Mouse (Mus musculus) lung, embryonic 14.5 days (tissue): ENCODE results near the gene Rab6b. TPM values are rescaled to one million over a fixed set of nuclear protein-coding genes. Genes with fewer than 3 reads are reported as not detected.

Source experiments
- ATAC-seq: fragments of 200-750 bp; cut with Nextera tagmentation; 2 replicates; pipeline ENCODE4 v1.8.0; 2017; ENCODE audit warnings: mild to moderate bottlenecking, moderate TSS enrichment, moderate library complexity; ENCODE audit not compliant: insufficient read depth
- DNase-seq: peaks from one replicate; pipeline ENCODE4 v3.0.0-alpha.2; 2015
- H3K27ac ChIP-seq: fragments of 300-500 bp; sonication (generic); 2 replicates; pipeline ENCODE4 v1.5.1; 2014; ENCODE audit warnings: low read depth, mild to moderate bottlenecking, moderate library complexity
- H3K27me3 ChIP-seq: fragments of 300-500 bp; sonication (generic); 2 replicates; pipeline ENCODE4 v1.6.1; 2014; ENCODE audit warnings: low read length, control low read depth; ENCODE audit not compliant: insufficient read depth
- H3K36me3 ChIP-seq: fragments of 300-500 bp; sonication (generic); 2 replicates; pipeline ENCODE4 v1.6.1; 2014; ENCODE audit warnings: control low read depth; ENCODE audit not compliant: insufficient read depth
- H3K4me1 ChIP-seq: fragments of 300-500 bp; sonication (generic); 2 replicates; pipeline ENCODE4 v1.6.1; 2014; ENCODE audit warnings: antibody characterized with exemption, control low read depth; ENCODE audit not compliant: insufficient read depth
- H3K4me2 ChIP-seq: fragments of 300-500 bp; sonication (generic); 2 replicates; pipeline ENCODE4 v1.6.1; 2014; ENCODE audit warnings: mild to moderate bottlenecking
- H3K4me3 ChIP-seq: fragments of 300-500 bp; sonication (generic); 2 replicates; pipeline ENCODE4 v1.5.1; 2014; ENCODE audit warnings: low read depth, low read length
- H3K9ac ChIP-seq: fragments of 300-500 bp; sonication (generic); 2 replicates; pipeline ENCODE4 v1.6.1; 2014
- H3K9me3 ChIP-seq: fragments of 300-500 bp; sonication (generic); 2 replicates; pipeline ENCODE4 v1.6.1; 2016; ENCODE audit warnings: low read depth, low read length, control low read depth
- CTCF ChIP-seq: IDR thresholded peaks from 2 replicates; pipeline ENCODE4 v1.5.1; 2016; ENCODE audit warnings: antibody characterized with exemption, low read depth
- WGBS: fragments of 180-500 bp; shearing (Covaris S2); extraction: QIAGEN DNeasy Blood & Tissue Kit; methylation state at CpG from one replicate; pipeline ENCODE4 v1.1.7; 2014; 5-methylcytosine and 5-hydroxymethylcytosine counted together
- polyA plus RNA-seq: library from polyadenylated mRNA; unstranded; fragments of >200 nt; fragmentation: Nextera tagmentation; extraction: Ambion mirVana; gene quantifications from 2 replicates; pipeline ENCODE4 v1.2.1, GENCODE M21; 2014

Rab6b gene
- polyA plus RNA-seq, 1 experiment from 2014 or later = 1.5 TPM

DNA sequence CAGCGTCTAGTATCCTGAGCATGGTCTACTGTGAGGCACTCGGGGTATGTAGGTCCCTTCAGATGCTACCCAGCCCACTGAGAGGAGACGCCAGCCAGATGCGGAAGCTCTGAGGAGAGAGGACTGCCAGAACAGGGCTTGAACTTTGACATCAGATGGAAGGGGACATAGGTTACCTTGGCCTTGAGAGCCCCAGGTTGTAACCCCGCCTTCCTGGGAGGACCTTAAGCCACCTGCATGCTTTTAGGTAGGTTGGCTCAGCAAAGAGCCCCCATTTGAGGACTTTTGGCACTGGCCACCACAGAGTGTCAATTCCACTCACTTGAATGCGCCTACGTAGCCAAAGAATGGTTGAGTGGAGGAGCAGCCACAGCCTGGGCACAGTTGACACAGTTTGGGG, 113.1 kb downstream of the Rab6b start:
- H3K9ac ChIP-seq = no peak overlapping the region
- no peak for TF ChIP-seq CTCF
- H3K27me3 ChIP-seq = no peaks in the 10 kb centered on the region
- no peak overlapping the region for H3K4me3 ChIP-seq
- whole genome bisulfite sequencing = 89% methylated on average over 7 of the region's 7 CpGs
- DNase-seq (no peak), ATAC-seq (no peak)
- H3K27ac ChIP-seq = no peak overlapping the region
- H3K4me2 ChIP-seq = no peak overlapping the region
- H3K4me1 ChIP-seq = no peaks in the 10 kb centered on the region
- no peaks in the 10 kb centered on the region for H3K9me3 ChIP-seq
- H3K36me3 ChIP-seq = no peaks in the 10 kb centered on the region

DNA sequence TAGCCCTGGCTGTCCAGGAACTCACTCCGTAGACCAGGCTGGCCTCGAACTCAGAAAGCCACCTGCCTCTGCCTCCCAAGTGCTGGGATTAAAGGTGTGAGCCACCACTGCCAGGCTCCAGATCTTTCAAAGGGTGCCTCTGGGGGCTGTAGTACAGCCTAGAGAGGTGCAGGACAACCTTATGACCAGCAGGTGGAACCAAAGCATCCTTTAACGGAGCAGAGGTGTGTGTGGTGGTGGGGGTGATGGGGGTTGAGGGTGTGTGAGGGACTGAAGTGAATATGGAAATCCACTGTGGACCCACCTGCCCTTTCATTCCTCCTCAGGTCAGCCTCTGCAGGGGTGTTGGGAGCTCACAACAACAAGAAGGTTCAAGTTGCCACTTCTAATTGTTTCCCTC, 113.9 kb downstream of the Rab6b start:
- peak; percentile 62 for DNase-seq
- Histone ChIP-seq H3K9ac (no peak overlapping the region), H3K27me3 (no peaks in the 10 kb centered on the region), H3K4me1 (no peaks in the 10 kb centered on the region), H3K9me3 (no peaks in the 10 kb centered on the region), H3K27ac (no peak overlapping the region), H3K4me2 (no peak overlapping the region), H3K4me3 (no peak overlapping the region), H3K36me3 (no peaks in the 10 kb centered on the region)
- peak; percentile 66 for TF ChIP-seq CTCF
- no peak for ATAC-seq
- WGBS = 60% methylated on average over 3 of the region's 3 CpGs

DNA sequence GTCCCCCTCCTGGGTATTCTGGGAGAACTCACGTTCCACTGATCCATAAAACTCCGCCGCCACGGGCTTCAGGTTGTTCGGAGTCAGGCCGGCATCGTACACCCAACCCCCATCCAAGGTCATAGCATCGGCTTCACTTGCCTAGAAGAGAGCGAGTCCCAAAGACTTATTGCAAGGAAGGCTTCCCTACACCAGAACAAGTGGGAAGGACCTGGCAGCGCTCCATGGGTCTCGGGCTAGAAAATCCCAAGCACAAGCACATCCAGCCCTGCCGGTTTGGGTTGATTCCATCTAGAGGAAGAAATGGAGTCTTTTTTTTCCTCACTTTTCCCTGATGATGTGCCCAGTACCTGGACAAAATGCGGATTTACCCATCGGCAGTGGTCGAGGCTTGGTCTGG, 115.2 kb downstream of the Rab6b start:
- Histone ChIP-seq H3K4me3 (no peak overlapping the region), H3K9ac (no peak overlapping the region), H3K27me3 (no peaks in the 10 kb centered on the region), H3K27ac (no peak overlapping the region), H3K36me3 (no peaks in the 10 kb centered on the region), H3K4me2 (no peak overlapping the region), H3K9me3 (no peaks in the 10 kb centered on the region), H3K4me1 (no peaks in the 10 kb centered on the region)
- 88% methylated on average over 15 of the region's 15 CpGs for WGBS
- no peak for TF ChIP-seq CTCF
- DNase-seq = peak; percentile 25
- ATAC-seq = no peak

DNA sequence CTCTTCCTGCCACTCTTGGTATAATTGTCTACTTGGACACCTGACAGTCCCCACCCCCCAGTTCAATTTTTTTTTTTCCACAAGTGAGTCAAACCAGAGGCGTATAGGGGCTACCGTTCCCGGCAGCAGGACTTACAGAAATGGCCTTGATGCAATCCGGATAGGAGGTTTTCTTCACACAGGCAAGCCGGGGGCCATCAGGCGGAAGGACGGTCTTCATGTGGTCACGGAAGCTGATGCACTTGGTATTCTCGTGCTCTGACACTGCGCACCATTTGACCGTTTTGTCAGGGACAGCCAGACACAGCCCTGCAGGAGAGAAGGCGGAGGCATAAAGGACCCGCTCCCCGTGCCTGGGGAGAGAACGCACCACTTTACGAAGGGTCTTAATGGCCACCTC, 116.2 kb downstream of the Rab6b start:
- ATAC-seq = no peak
- Histone ChIP-seq H3K4me1 (no peaks in the 10 kb centered on the region), H3K4me2 (no peak overlapping the region), H3K9ac (no peak overlapping the region), H3K27me3 (no peaks in the 10 kb centered on the region), H3K4me3 (no peak overlapping the region), H3K27ac (no peak overlapping the region), H3K9me3 (no peaks in the 10 kb centered on the region), H3K36me3 (no peaks in the 10 kb centered on the region)
- 91% methylated on average over 16 of the region's 16 CpGs for WGBS
- TF ChIP-seq CTCF = no peak
- no peak for DNase-seq

DNA sequence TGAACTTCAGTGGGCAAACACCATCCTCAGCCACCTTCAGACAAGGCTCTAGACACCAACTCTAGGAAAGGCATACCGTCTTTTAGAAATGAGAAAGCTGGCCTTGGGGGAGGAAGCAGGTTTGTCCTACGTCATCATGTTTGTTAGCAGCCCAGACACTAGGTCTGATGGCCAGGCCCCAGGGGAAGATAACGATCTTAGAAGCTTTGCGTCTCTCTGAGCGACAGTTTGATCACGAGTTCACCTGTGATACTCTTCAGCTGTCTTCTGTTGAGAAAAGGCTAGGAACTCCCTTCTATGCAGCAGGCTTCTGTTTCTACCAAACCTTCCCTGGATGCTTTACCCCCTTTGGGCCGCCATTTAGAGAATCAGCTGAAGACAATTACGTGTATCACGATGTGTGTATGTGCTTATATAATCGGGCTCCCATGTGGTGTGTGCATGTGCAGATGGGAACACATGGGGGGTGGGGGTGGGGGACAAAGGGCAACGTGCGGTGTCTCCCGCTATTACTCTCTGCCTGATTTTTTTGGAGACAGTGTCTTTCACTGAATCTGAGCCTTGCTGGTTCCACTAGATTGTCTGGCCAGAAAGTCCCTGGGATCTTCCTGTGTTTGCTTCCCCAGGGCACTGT, 116.9 kb downstream of the Rab6b start:
- 73% methylated on average over 13 of the region's 13 CpGs for WGBS
- Histone ChIP-seq H3K27ac (no peak overlapping the region), H3K9me3 (no peaks in the 10 kb centered on the region), H3K9ac (no peak overlapping the region), H3K4me1 (no peaks in the 10 kb centered on the region), H3K4me2 (no peak overlapping the region), H3K27me3 (no peaks in the 10 kb centered on the region), H3K4me3 (no peak overlapping the region), H3K36me3 (no peaks in the 10 kb centered on the region)
- ATAC-seq = no peak
- DNase-seq = no peak
- no peak for TF ChIP-seq CTCF

DNA sequence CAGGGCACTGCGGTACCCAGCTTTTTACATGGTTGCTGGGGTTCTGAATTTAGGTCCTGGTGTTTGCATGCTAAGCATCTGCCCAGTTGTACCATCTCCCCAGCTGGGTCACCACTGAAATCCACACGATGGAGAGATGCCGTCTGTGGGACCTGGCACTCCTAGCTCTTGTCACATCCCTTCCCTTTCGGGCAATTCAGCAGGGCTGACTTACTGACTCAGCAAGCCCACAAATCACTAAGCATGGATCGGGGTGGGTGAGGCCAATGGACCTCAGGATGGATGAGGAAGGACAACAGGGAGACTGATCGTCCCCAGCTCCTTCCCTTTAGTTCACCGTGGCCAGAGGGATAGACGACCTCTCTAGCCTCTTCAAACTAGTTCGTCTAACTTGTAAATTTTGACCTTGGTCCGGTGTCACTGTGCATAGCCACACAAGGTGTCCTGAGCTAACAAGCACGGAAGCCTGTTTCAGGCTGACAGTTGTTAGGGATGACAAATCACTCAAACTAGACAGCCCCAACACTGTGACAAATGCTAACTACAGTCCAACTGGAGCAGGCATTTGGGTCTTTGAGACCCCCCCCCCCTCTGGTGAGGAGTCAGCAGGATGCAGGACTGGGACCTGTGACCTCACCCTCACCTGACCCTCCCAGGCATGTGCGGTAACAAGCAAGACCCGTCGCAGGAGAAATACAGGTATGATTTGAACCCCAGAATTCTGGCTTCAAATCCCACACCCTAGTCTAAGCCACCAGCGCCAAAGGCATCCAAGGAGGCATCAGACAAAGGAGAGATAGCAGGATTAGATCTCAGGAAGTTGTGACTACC, 117.7 kb downstream of the Rab6b start:
- Histone ChIP-seq H3K4me3 (no peak overlapping the region), H3K27me3 (no peaks in the 10 kb centered on the region), H3K4me1 (no peaks in the 10 kb centered on the region), H3K27ac (no peak overlapping the region), H3K9me3 (no peaks in the 10 kb centered on the region), H3K9ac (no peak overlapping the region), H3K4me2 (no peak overlapping the region), H3K36me3 (no peaks in the 10 kb centered on the region)
- ATAC-seq = no peak
- WGBS = 78% methylated on average over 15 of the region's 15 CpGs
- DNase-seq = no peak
- no peak for TF ChIP-seq CTCF

DNA sequence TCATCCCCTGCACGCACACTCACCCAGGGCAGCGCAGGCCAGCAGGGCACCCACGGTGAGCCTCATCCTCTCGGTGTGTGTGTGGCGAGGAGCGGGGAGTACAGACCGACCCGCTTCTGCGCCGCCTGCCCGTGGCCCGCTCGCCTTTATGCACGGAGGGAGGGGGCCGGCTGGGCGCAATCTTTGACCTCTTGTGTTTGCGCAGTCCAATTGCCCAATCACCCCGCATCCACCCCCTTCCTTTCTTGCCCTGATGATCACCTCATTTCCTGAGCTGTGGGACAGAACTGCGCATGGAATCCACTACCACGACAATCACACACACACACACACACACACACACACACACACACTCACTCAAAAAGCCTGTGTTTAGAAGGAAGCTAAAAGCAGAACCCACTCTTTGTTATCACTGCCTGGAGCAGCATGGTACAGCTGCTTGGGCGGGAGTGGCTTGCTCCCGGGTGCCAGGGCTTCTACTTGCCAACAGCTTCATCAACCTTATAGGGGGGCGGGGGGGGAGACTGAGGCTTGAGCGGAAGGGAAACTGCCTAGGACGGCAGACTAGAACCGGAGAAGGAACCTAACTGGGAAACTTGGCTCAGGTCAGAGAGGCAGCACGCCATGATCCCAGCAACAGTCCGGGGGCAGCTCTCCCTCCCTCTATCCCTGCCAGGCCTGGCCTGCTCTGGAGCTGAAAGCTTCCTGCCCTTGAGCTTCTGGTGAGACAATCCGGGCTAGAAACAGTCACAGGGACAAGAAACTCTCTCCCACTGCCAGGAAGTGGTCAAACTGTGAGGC, 118.8 kb downstream of the Rab6b start, which contains the start of the genes Gm20425 and Trf:
Gene Gm20425 (minus strand): TSS at position 157 of the 801 bp plus-strand sequence.
Gene Trf (minus strand): TSS at position 294 of the 801 bp plus-strand sequence.
- Histone ChIP-seq H3K27ac (0 out of 2 replicates have a peak within 1 kb of the TSS, but pooled peaks have one; percentile 26), H3K4me2 (peak within 1 kb of the TSS; percentile 44), H3K27me3 (no peaks in the 10 kb centered on the region), H3K36me3 (no peaks in the 10 kb centered on the region), H3K4me1 (no peaks in the 10 kb centered on the region), H3K9ac (peak within 1 kb of the TSS; percentile 31; the same call in 1 of the 2 replicates), H3K4me3 (no peak within 1 kb of the TSS), H3K9me3 (no peaks in the 10 kb centered on the region)
- DNase-seq = peak; percentile 52
- WGBS = 29% methylated on average over 29 of the region's 29 CpGs
- no peak for TF ChIP-seq CTCF
- ATAC-seq = peak; percentile 59
